Mouse (Mus musculus) MEL (cell line): ENCODE measurements at regions not wholly inside any gene's neighbourhood (a gene's known extent, or its start where the extent isn't known, plus 50 kb on each side); places are given as distances from the start of the nearest gene placed in this dataset.

Source experiments
- DNase-seq: peaks from one replicate; pipeline ENCODE4 v3.0.0; 2011; ENCODE audit warnings: low read depth, low spot score
- H3K27ac ChIP-seq: 2 replicates; pipeline ENCODE4 v1.5.1; 2012; ENCODE audit warnings: low read depth, mild to moderate bottlenecking, control low read depth, low read length, moderate library complexity; ENCODE audit not compliant: control insufficient read depth
- H3K27me3 ChIP-seq, 2 experiments: fragments of 150-350 bp in 1 of 2; sonication (generic) in 1 of 2; 2 replicates each; pipeline ENCODE4 v1.6.1; 2012; ENCODE audit warnings: low read length in 2 of 2, mild to moderate bottlenecking in 2 of 2, improper control_type of control experiment in 1 of 2, moderate library complexity in 1 of 2; ENCODE audit not compliant: insufficient read depth in 2 of 2, control insufficient read depth in 1 of 2
- H3K36me3 ChIP-seq, 2 experiments: 2 replicates each; pipeline ENCODE4 v1.6.1; 2012 to 2014; ENCODE audit warnings: low read length in 2 of 2, improper control_type of control experiment in 1 of 2, inconsistent platforms in 1 of 2, mild to moderate bottlenecking in 1 of 2; ENCODE audit not compliant: insufficient read depth in 2 of 2, control insufficient read depth in 1 of 2
- H3K4me1 ChIP-seq, 2 experiments: fragments of 150-350 bp in 1 of 2; sonication (generic) in 1 of 2; 2 replicates each; pipeline ENCODE4 v1.6.1; 2012; ENCODE audit warnings: low read length in 2 of 2, improper control_type of control experiment in 1 of 2, mild to moderate bottlenecking in 1 of 2; ENCODE audit not compliant: insufficient read depth in 2 of 2, control insufficient read depth in 1 of 2
- H3K4me3 ChIP-seq, 2 experiments: fragments of 150-350 bp in 1 of 2; sonication (generic) in 1 of 2; 2 replicates each; pipeline ENCODE4 v1.5.1; 2012; ENCODE audit warnings: low read depth in 2 of 2, low read length in 2 of 2, mild to moderate bottlenecking in 2 of 2, moderate library complexity in 2 of 2, control low read depth in 1 of 2, improper control_type of control experiment in 1 of 2; ENCODE audit not compliant: control insufficient read depth in 1 of 2, insufficient read depth in 1 of 2
- H3K79me2 ChIP-seq: 2 replicates; pipeline ENCODE4 v1.6.1; 2012; ENCODE audit warnings: mild to moderate bottlenecking, low read length, moderate library complexity; ENCODE audit not compliant: control insufficient read depth, poor library complexity, insufficient read depth
- H3K9ac ChIP-seq: 2 replicates; pipeline ENCODE4 v1.6.1; 2012; ENCODE audit warnings: low read depth, mild to moderate bottlenecking, control low read depth, low read length, moderate library complexity; ENCODE audit not compliant: control insufficient read depth, poor library complexity, severe bottlenecking
- H3K9me3 ChIP-seq: fragments of 150-350 bp; sonication (generic); replicated peaks from 2 replicates; pipeline ENCODE4 v1.6.1; 2012; ENCODE audit warnings: mild to moderate bottlenecking, low read length, improper control_type of control experiment, moderate library complexity; ENCODE audit not compliant: insufficient read depth
- BHLHE40 ChIP-seq: IDR thresholded peaks from 2 replicates; pipeline ENCODE4 v1.6.1; 2012; ENCODE audit warnings: low read depth, mild to moderate bottlenecking, inconsistent platforms, low read length, improper control_type of control experiment, borderline replicate concordance
- CHD1 ChIP-seq: IDR thresholded peaks from 2 replicates; pipeline ENCODE4 v1.6.1; 2012; ENCODE audit warnings: low read depth, mild to moderate bottlenecking, inconsistent platforms, low read length, improper control_type of control experiment
- CHD2 ChIP-seq: IDR thresholded peaks from 2 replicates; pipeline ENCODE4 v1.6.1; 2011; ENCODE audit warnings: low read length, improper control_type of control experiment
- CTCF ChIP-seq, 3 experiments: IDR thresholded peaks in 2 of 3; conservative IDR thresholded peaks in 1 of 3; 2 replicates each; pipeline ENCODE4 v1.5.1; 2011 to 2012; ENCODE audit warnings: low read length in 3 of 3, low read depth in 2 of 3, mild to moderate bottlenecking in 2 of 3, improper control_type of control experiment in 1 of 3, inconsistent platforms in 1 of 3, mixed read lengths in 1 of 3, moderate library complexity in 1 of 3; ENCODE audit not compliant: control insufficient read depth in 1 of 3, insufficient read depth in 1 of 3, poor library complexity in 1 of 3, severe bottlenecking in 1 of 3
- E2F4 ChIP-seq: IDR thresholded peaks from 2 replicates; pipeline ENCODE4 v1.6.1; 2011; ENCODE audit warnings: low read depth, low read length, improper control_type of control experiment, borderline replicate concordance
- ELF1 ChIP-seq: IDR thresholded peaks from 2 replicates; pipeline ENCODE4 v1.6.1; 2014; ENCODE audit warnings: low read depth, mild to moderate bottlenecking, inconsistent platforms, low read length, improper control_type of control experiment, moderate library complexity
- GABPA ChIP-seq: IDR thresholded peaks from 2 replicates; pipeline ENCODE4 v1.6.1; 2012; ENCODE audit warnings: low read depth, mild to moderate bottlenecking, inconsistent platforms, low read length, improper control_type of control experiment, moderate library complexity
- HCFC1 ChIP-seq: IDR thresholded peaks from 2 replicates; pipeline ENCODE4 v1.6.1; 2012; ENCODE audit warnings: low read depth, mild to moderate bottlenecking, inconsistent platforms, low read length, improper control_type of control experiment, moderate library complexity
- JUND ChIP-seq: IDR thresholded peaks from 2 replicates; pipeline ENCODE4 v1.6.1; 2011; ENCODE audit warnings: low read depth, mild to moderate bottlenecking, improper control_type of control experiment, low read length
- KAT2A ChIP-seq: conservative IDR thresholded peaks from 2 replicates; pipeline ENCODE4 v1.6.1; 2012; ENCODE audit warnings: low read depth, low read length, improper control_type of control experiment, inconsistent platforms
- MAFK ChIP-seq: IDR thresholded peaks from 2 replicates; pipeline ENCODE4 v1.6.1; 2011; ENCODE audit warnings: low read depth, mild to moderate bottlenecking, low read length, improper control_type of control experiment, borderline replicate concordance
- MEF2A ChIP-seq: IDR thresholded peaks from 2 replicates; pipeline ENCODE4 v1.6.1; 2014; ENCODE audit warnings: low read depth, mild to moderate bottlenecking, inconsistent platforms, low read length, improper control_type of control experiment; ENCODE audit not compliant: poor library complexity, insufficient replicate concordance, severe bottlenecking; ENCODE audit errors: extremely low read depth
- MXI1 ChIP-seq: IDR thresholded peaks from 2 replicates; pipeline ENCODE4 v1.6.1; 2011; ENCODE audit warnings: mild to moderate bottlenecking, low read depth, low read length, improper control_type of control experiment
- NELFE ChIP-seq: IDR thresholded peaks from 2 replicates; pipeline ENCODE4 v1.6.1; 2011; ENCODE audit warnings: low read depth, low read length, improper control_type of control experiment
- POLR2A ChIP-seq, 2 experiments: IDR thresholded peaks; 2 replicates each; pipeline ENCODE4 v1.6.1; 2011 to 2012; ENCODE audit warnings: low read length in 2 of 2, mild to moderate bottlenecking in 2 of 2, control low read depth in 1 of 2, improper control_type of control experiment in 1 of 2, low read depth in 1 of 2, moderate library complexity in 1 of 2; ENCODE audit not compliant: control insufficient read depth in 1 of 2, insufficient read depth in 1 of 2, poor library complexity in 1 of 2
- RCOR1 ChIP-seq: IDR thresholded peaks from 2 replicates; pipeline ENCODE4 v1.6.1; 2012; ENCODE audit warnings: low read depth, mild to moderate bottlenecking, inconsistent platforms, low read length, improper control_type of control experiment
- SIN3A ChIP-seq: IDR thresholded peaks from 2 replicates; pipeline ENCODE4 v1.6.1; 2012; ENCODE audit warnings: low read length, improper control_type of control experiment, inconsistent platforms
- SMC3 ChIP-seq: IDR thresholded peaks from 2 replicates; pipeline ENCODE4 v1.6.1; 2011; ENCODE audit warnings: low read depth, low read length, improper control_type of control experiment
- TBP ChIP-seq: IDR thresholded peaks from 2 replicates; pipeline ENCODE4 v1.8.0; 2011; ENCODE audit warnings: low read depth, low read length, improper control_type of control experiment
- TCF12 ChIP-seq: IDR thresholded peaks from 2 replicates; pipeline ENCODE4 v1.6.1; 2014; ENCODE audit warnings: low read depth, mild to moderate bottlenecking, inconsistent platforms, low read length, improper control_type of control experiment, moderate library complexity
- ZC3H11A ChIP-seq: IDR thresholded peaks from 2 replicates; pipeline ENCODE4 v1.6.1; 2012; ENCODE audit warnings: low read depth, mild to moderate bottlenecking, inconsistent platforms, low read length, improper control_type of control experiment
- ZKSCAN1 ChIP-seq: IDR thresholded peaks from 2 replicates; pipeline ENCODE4 v1.6.1; 2012; ENCODE audit warnings: low read depth, mild to moderate bottlenecking, inconsistent platforms, low read length, improper control_type of control experiment, moderate library complexity

GRCm38 (mm10) chr1:90380034-90380705, 176.4 kb downstream of the Ackr3 start:
- H3K9ac ChIP-seq = no peak overlapping the region
- H3K36me3 ChIP-seq = no peaks in the 10 kb centered on the region
- no peaks in the 10 kb centered on the region for H3K79me2 ChIP-seq
- H3K4me1 ChIP-seq = no peaks in the 10 kb centered on the region
- TF ChIP-seq MAFK (no peak), E2F4 (no peak), ZC3H11A (no peak), ELF1 (no peak), RCOR1 (no peak), HCFC1 (no peak), MEF2A (no peak), TCF12 (no peak), GABPA (no peak), MXI1 (no peak), KAT2A (no peak), BHLHE40 (no peak), JUND (no peak), CHD1 (no peak), NELFE (no peak)
- TF ChIP-seq, all 39 proteins: peak for 0
- Histone ChIP-seq H3K27ac (no peak overlapping the region), H3K4me3 (no peak overlapping the region), H3K27me3 (no peaks in the 10 kb centered on the region), H3K9me3 (no peaks in the 10 kb centered on the region)
- no peak for DNase-seq

GRCm38 (mm10) chr1:90382941-90383470, 179.2 kb downstream of the Ackr3 start:
- H3K9me3 ChIP-seq = no peaks in the 10 kb centered on the region
- no peaks in the 10 kb centered on the region for H3K79me2 ChIP-seq
- no peaks in the 10 kb centered on the region for H3K4me1 ChIP-seq

More at GRCm38 (mm10) chr1:90382941-90383470, 179.2 kb downstream of the Ackr3 start:
- DNase-seq = no peak
- no peak overlapping the region for H3K4me3 ChIP-seq
- H3K36me3 ChIP-seq = no peaks in the 10 kb centered on the region
- H3K27me3 ChIP-seq = no peaks in the 10 kb centered on the region
- H3K9ac ChIP-seq = no peak overlapping the region
- TF ChIP-seq E2F4 (no peak), MXI1 (no peak), SIN3A (no peak), SMC3 (no peak), ZKSCAN1 (no peak), CHD1 (no peak), TBP (no peak), POLR2A (IDR thresholded peaks at IDR 0.05; ENCODE audit: control insufficient read depth in 1 of 2, insufficient read depth in 1 of 2, low read depth in 1 of 2, low read length in 2 of 2, poor library complexity in 1 of 2) (no peak), CHD2 (no peak), CTCF (IDR thresholded peaks at IDR 0.05 in 2 of 3, conservative IDR thresholded peaks at IDR 0.05 in 1 of 3; ENCODE audit: control insufficient read depth in 1 of 3, insufficient read depth in 1 of 3, low read depth in 2 of 3, low read length in 3 of 3, poor library complexity in 1 of 3, severe bottlenecking in 1 of 3) (no peak), HCFC1 (no peak)
- H3K27ac ChIP-seq = no peak overlapping the region
